Mouse (Mus musculus): ENCODE measurements around the gene Dalrd3.

DNA sequence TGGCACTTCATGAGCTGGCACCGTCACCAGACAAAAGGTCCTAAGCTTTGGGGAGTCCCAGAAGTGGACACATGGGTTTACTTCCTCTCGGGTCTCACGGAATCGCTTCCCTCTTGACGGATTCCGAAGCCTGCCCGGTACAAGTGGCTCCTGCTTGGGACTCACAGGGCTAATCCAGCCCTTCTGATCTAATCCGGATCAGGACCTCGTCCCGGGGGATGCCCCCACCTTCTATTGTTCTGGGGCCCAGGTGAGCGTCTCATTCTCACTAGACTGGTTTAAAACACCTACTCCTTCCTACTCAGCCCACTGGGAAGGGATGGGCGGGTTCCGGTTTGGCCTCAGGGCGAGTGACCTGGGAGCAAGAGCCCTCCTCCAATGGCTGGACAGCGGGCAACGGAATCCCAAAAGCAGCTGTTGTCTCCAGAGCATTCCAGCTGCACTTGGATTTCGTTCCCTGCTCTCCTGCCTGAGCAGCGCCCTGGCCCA lies 1.7 kb upstream of the Dalrd3 start:
- TF ChIP-seq ZMIZ1 (IDR thresholded peaks at IDR 0.05; ENCODE audit: low read depth, low read length) (no peak), NRF1 (IDR thresholded peaks at IDR 0.05; ENCODE audit: insufficient read depth, low read depth, low read length, poor library complexity, severe bottlenecking) (no peak), POLR2A (IDR thresholded peaks at IDR 0.05; ENCODE audit: control insufficient read depth in 1 of 2, insufficient read depth in 1 of 2, low read depth in 1 of 2, low read length in 2 of 2, poor library complexity in 1 of 2) (no peak), MXI1 (IDR thresholded peaks at IDR 0.05; ENCODE audit: low read depth, low read length) (no peak), CTCF (IDR thresholded peaks at IDR 0.05 in 2 of 3, conservative IDR thresholded peaks at IDR 0.05 in 1 of 3; ENCODE audit: control insufficient read depth in 1 of 3, insufficient read depth in 1 of 3, low read depth in 2 of 3, low read length in 3 of 3, poor library complexity in 1 of 3, severe bottlenecking in 1 of 3) (no peak), ZC3H11A (IDR thresholded peaks at IDR 0.05; ENCODE audit: low read depth, low read length) (no peak), MAX (IDR thresholded peaks at IDR 0.05; ENCODE audit: low read length) (no peak)
